Mouse (Mus musculus) kidney, adult 2 months (tissue): ENCODE results near the gene Mical1.

ENCODE experiments used
- CTCF ChIP-seq: fragments of 200-500 bp; conservative IDR thresholded peaks from 2 replicates; pipeline ENCODE4 v1.5.1; 2011; ENCODE audit warnings: low read depth, mild to moderate bottlenecking, control low read depth, low read length, moderate library complexity, mixed read lengths; ENCODE audit not compliant: insufficient read depth, insufficient read length
- POLR2A ChIP-seq: fragments of 200-500 bp; IDR thresholded peaks from one replicate; pipeline ENCODE4 v1.6.1; 2011; ENCODE audit warnings: low read depth, low read length, control low read depth

- TF ChIP-seq POLR2A (no peak), CTCF (peak; percentile 38; the same call in 1 of the 2 replicates)
Observed at GRCm38 (mm10) chr10:41489294-41489693, 13.2 kb downstream of the Mical1 start.
